Mouse (Mus musculus) liver, embryonic 14.5 days (tissue): ENCODE measurements around the gene Reg1. TPM values are rescaled to one million over a fixed set of nuclear protein-coding genes. Genes with fewer than 3 reads are reported as not detected.
"Not testable (repeated sequence)": the region's sequence is repeated elsewhere in the genome, so short reads cannot be mapped to it uniquely, and the experiment has no call there.

Source experiments
- ATAC-seq: fragments of 200-750 bp; cut with Nextera tagmentation; 2 replicates; pipeline ENCODE4 v1.8.0; 2017; ENCODE audit warnings: moderate number of reproducible peaks, mild to moderate bottlenecking, moderate library complexity; ENCODE audit not compliant: insufficient read depth
- DNase-seq, 3 experiments: peaks; one replicate each; pipeline ENCODE4 v3.0.0-alpha.2; 2012 to 2013; ENCODE audit warnings: low read depth in 3 of 3, low spot score in 3 of 3
- H3K27ac ChIP-seq: fragments of 300-500 bp; sonication (generic); 2 replicates; pipeline ENCODE4 v1.5.1; 2014; ENCODE audit warnings: moderate library complexity, mild to moderate bottlenecking, control low read depth, inconsistent platforms
- H3K27me3 ChIP-seq: fragments of 300-500 bp; sonication (generic); 2 replicates; pipeline ENCODE4 v1.6.1; 2014; ENCODE audit warnings: mild to moderate bottlenecking, low read length, moderate library complexity; ENCODE audit not compliant: control insufficient read depth, insufficient read depth
- H3K36me3 ChIP-seq: fragments of 300-500 bp; sonication (generic); replicated peaks from 2 replicates; pipeline ENCODE4 v1.6.1; 2014; ENCODE audit warnings: low read depth; ENCODE audit not compliant: control insufficient read depth, insufficient read depth
- H3K4me1 ChIP-seq, 2 experiments: fragments of 200-500 bp in 1 of 2; fragments of 300-500 bp in 1 of 2; sonication (generic) in 1 of 2; replicated peaks; 2 replicates each; pipeline ENCODE4 v1.6.1; 2012 to 2014; ENCODE audit warnings: antibody characterized with exemption in 1 of 2, inconsistent platforms in 1 of 2, low read length in 1 of 2; ENCODE audit not compliant: control insufficient read depth in 2 of 2, insufficient read depth in 2 of 2
- H3K4me2 ChIP-seq: fragments of 300-500 bp; sonication (generic); 2 replicates; pipeline ENCODE4 v1.6.1; 2014; ENCODE audit warnings: low read depth, mild to moderate bottlenecking, control low read depth, moderate library complexity
- H3K4me3 ChIP-seq, 2 experiments: fragments of 200-500 bp in 1 of 2; fragments of 300-500 bp in 1 of 2; sonication (generic) in 1 of 2; 2 replicates each; pipeline ENCODE4 v1.5.1; 2012 to 2014; ENCODE audit warnings: low read depth in 2 of 2, low read length in 2 of 2, mild to moderate bottlenecking in 2 of 2, control low read depth in 1 of 2, inconsistent platforms in 1 of 2, moderate library complexity in 1 of 2; ENCODE audit not compliant: insufficient read depth in 1 of 2
- H3K9ac ChIP-seq: fragments of 300-500 bp; sonication (generic); replicated peaks from 2 replicates; pipeline ENCODE4 v1.6.1; 2014; ENCODE audit warnings: mild to moderate bottlenecking, control low read depth, moderate library complexity
- H3K9me3 ChIP-seq: fragments of 300-500 bp; sonication (generic); 2 replicates; pipeline ENCODE4 v1.6.1; 2016; ENCODE audit warnings: low read length, mixed read lengths; ENCODE audit not compliant: control insufficient read depth
- CTCF ChIP-seq: IDR thresholded peaks from 2 replicates; pipeline ENCODE4 v1.5.1; 2016; ENCODE audit warnings: antibody characterized with exemption, low read depth, control low read depth
- EP300 ChIP-seq: IDR thresholded peaks from 2 replicates; pipeline ENCODE4 v1.6.1; 2016; ENCODE audit warnings: antibody characterized with exemption, low read depth
- WGBS: fragments of 180-500 bp; shearing (Covaris S2); extraction: QIAGEN DNeasy Blood & Tissue Kit; methylation state at CpG from one replicate; pipeline ENCODE4 v1.1.7; 2014; ENCODE audit not compliant: insufficient replicate concordance; 5-methylcytosine and 5-hydroxymethylcytosine counted together
- polyA plus RNA-seq, 2 experiments: library from polyadenylated mRNA; depleted of rRNA in 1 of 2; stranded (reverse) in 1 of 2; unstranded in 1 of 2; fragments of >200 nt; fragmentation: Nextera tagmentation in 1 of 2; extraction: Ambion mirVana in 1 of 2; gene quantifications; 2 replicates each; pipeline versions ENCODE4 v1.2.1 to v1.2.3; 2012 to 2014

Reg1 gene
- polyA plus RNA-seq (2012; rRNA removed) (not detected in 2 replicates), polyA plus RNA-seq (2014; fragmentation: Nextera tagmentation; extraction: Ambion mirVana) (not detected in 2 replicates)

GRCm38 (mm10) chr6:78422411-78422810 is at the start of gene Reg1:
TSS of gene Reg1 (plus strand) at chr6:78422711.
- DNase-seq, H3K4me3 ChIP-seq, H3K9ac ChIP-seq, H3K36me3 ChIP-seq, ATAC-seq, H3K9me3 ChIP-seq, H3K27ac ChIP-seq, H3K27me3 ChIP-seq, H3K4me2 ChIP-seq, H3K4me1 ChIP-seq: not testable (repeated sequence)

- Histone ChIP-seq H3K27ac (no peak within 1 kb of the TSS), H3K4me3 (no peak within 1 kb of the TSS), H3K4me2 (no peak within 1 kb of the TSS), H3K4me1 (no peaks in the 10 kb centered on the region), H3K9me3 (no peaks in the 10 kb centered on the region), H3K36me3 (no peaks in the 10 kb centered on the region), H3K27me3 (no peaks in the 10 kb centered on the region), H3K9ac (no peak within 1 kb of the TSS)
- no peak for ATAC-seq
- 43% methylated on average over 2 of the region's 2 CpGs for WGBS
- no peak for TF ChIP-seq CTCF
- DNase-seq, result no peak
These were observed 43.7 kb upstream of the Reg1 start, which contains the start of gene Reg3d for GRCm38 (mm10) chr6:78378765-78379164. TSS of gene Reg3d (minus strand) at chr6:78378865.

DNA sequence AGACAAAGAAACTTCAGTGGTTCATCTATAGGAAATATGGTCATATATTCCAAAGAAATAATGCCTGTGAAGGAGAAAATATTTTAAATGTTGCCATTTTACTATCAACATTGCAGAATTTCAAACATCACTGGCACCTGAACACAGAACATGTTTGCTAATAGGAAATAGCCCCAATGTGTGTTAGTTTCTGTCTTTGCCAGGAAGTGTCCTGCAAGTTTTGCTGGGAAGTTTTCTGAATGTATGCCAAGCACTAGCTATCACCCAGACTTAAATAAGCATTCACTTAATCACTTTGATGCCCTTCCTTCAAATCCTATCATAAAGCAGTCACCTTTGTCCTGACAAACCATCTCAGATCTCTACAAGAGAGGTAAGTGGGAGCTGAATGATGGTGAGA is 42.1 kb upstream of the Reg1 start, which contains the start of gene Reg3a:
TSS of gene Reg3a (plus strand) at position 301 of the 400 bp plus-strand sequence.
- H3K27me3 ChIP-seq, result no peaks in the 10 kb centered on the region
- no peaks in the 10 kb centered on the region for H3K9me3 ChIP-seq
- ATAC-seq (no peak), DNase-seq (no peak)
- H3K9ac ChIP-seq, result no peak within 1 kb of the TSS
- H3K27ac ChIP-seq, result no peak within 1 kb of the TSS
- H3K4me1 ChIP-seq, result no peaks in the 10 kb centered on the region
- no peak within 1 kb of the TSS for H3K4me3 ChIP-seq
- TF ChIP-seq CTCF, result no peak
- no peak for TF ChIP-seq EP300
- no peak within 1 kb of the TSS for H3K4me2 ChIP-seq
- no peaks in the 10 kb centered on the region for H3K36me3 ChIP-seq

- H3K4me2 ChIP-seq, result no peak overlapping the region
- H3K4me3 ChIP-seq, result no peak overlapping the region
- DNase-seq (no peak), ATAC-seq (no peak)
- TF ChIP-seq CTCF, result no peak
- no peak for TF ChIP-seq EP300
- H3K9me3 ChIP-seq, result no peaks in the 10 kb centered on the region
- H3K4me1 ChIP-seq, result no peaks in the 10 kb centered on the region
- H3K9ac ChIP-seq, result no peak overlapping the region
- H3K36me3 ChIP-seq, result no peaks in the 10 kb centered on the region
- WGBS, result 67% methylated on average over 3 of the region's 3 CpGs
- H3K27ac ChIP-seq, result no peak overlapping the region
- no peaks in the 10 kb centered on the region for H3K27me3 ChIP-seq
These were observed 36.9 kb upstream of the Reg1 start for GRCm38 (mm10) chr6:78385609-78386008.

- not testable (repeated sequence) for H3K36me3 ChIP-seq
These were observed 27.2 kb upstream of the Reg1 start, which contains the start of gene Reg2 for GRCm38 (mm10) chr6:78395323-78395722. TSS of gene Reg2 (plus strand) at chr6:78395623.

GRCm38 (mm10) chr6:78425497-78425896 is 3.0 kb downstream of the Reg1 start:
- no peaks in the 10 kb centered on the region for H3K9me3 ChIP-seq
- H3K27ac ChIP-seq, result no peak overlapping the region
- H3K9ac ChIP-seq, result no peak overlapping the region
- ATAC-seq (no peak), DNase-seq (no peak)
- no peaks in the 10 kb centered on the region for H3K27me3 ChIP-seq
- H3K36me3 ChIP-seq, result no peaks in the 10 kb centered on the region
- TF ChIP-seq CTCF, result no peak
- TF ChIP-seq EP300, result no peak
- no peak overlapping the region for H3K4me3 ChIP-seq
- WGBS, result 68% methylated on average over 3 of the region's 3 CpGs
- H3K4me1 ChIP-seq, result no peaks in the 10 kb centered on the region
- H3K4me2 ChIP-seq, result no peak overlapping the region

More at GRCm38 (mm10) chr6:78395323-78395722, 27.2 kb upstream of the Reg1 start, which contains the start of gene Reg2:
- not testable (repeated sequence) for DNase-seq, H3K9ac ChIP-seq, H3K27me3 ChIP-seq, H3K4me2 ChIP-seq, H3K4me3 ChIP-seq, ATAC-seq, H3K27ac ChIP-seq, H3K9me3 ChIP-seq, H3K4me1 ChIP-seq
- WGBS, result 91% methylated on average over 3 of the region's 17 CpGs
